Mouse (Mus musculus): ENCODE data around the gene Trim6. TPM values are rescaled to one million over a fixed set of nuclear protein-coding genes. Genes with fewer than 3 reads are reported as not detected.

The Trim6 gene
- 0.34 and 0.36 TPM in 2 replicates for polyA plus RNA-seq (2012; rRNA removed)

DNA sequence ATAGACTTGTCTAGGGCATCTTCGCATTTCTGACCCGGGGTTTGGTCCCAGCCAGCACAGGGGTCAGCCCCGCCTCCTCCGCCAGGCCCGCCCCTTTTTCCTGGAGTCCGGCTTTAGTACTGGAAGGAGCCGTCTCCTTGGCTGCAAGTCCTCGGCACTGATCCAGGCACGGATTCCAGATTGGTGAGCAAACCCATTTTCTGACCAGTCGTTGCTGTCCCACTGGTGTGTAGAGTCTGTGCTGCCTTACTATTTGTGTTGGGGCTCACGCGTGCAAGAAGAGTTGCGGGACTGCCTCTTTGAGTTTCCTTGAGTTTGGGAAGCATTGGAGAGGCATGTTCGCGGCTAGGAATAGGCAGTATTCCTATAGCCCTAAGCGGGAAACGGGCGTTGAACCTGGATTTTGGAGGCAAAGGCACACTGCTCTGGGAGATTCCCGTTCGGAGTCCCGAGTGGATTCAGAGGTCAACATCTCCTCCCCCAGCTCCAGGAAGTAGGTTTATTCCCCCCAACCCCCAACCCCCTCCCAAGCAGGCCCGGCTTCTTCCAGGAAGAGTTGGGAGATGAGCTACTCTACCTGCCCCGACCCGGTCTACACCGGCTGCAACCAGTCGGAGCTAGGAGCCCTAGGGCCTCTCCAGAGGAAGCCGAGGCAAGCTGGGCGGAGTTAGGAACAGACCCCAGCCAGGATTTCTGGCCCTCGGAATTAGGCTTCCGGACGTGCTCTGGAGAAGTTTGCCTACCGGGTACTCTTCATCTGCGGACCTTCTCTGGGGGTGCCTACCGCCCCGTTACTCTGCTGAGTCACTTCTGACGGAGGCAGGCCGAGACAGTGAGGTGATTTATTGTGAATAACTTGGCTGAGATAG is at the start of gene Trim6:
TSS of gene Trim6 (plus strand) at position 93 of the 869 bp plus-strand sequence.
- no peak for DNase-seq (ENCODE audit: low read depth in 1 of 2, low spot score in 2 of 2)
- Histone ChIP-seq H3K4me1 (ENCODE audit: control insufficient read depth, insufficient read depth, insufficient read length) (peaks cover 6% of the 10 kb centered on the region; the same call in 1 of the 2 replicates), H3K4me3 (ENCODE audit: extremely low read depth, insufficient read depth, insufficient read length) (peak within 1 kb of the TSS; percentile 25), H3K36me3 (ENCODE audit: control insufficient read depth, insufficient read depth, low read length) (no peaks in the 10 kb centered on the region), H3K27ac (ENCODE audit: insufficient read depth, low read length) (no peak within 1 kb of the TSS), H3K27me3 (ENCODE audit: control insufficient read depth, insufficient read depth, low read length) (peaks cover 1% of the 10 kb centered on the region; the same call in 1 of the 2 replicates)
- 8% methylated on average over 37 of the region's 37 CpGs for WGBS
- TF ChIP-seq POLR2A (IDR thresholded peaks at IDR 0.05; ENCODE audit: low read depth, low read length) (no peak), CTCF (IDR thresholded peaks at IDR 0.05; ENCODE audit: extremely low read depth, insufficient read depth, insufficient read length, insufficient replicate concordance) (no peak)

- H3K27ac ChIP-seq (ENCODE audit: insufficient read depth, low read length): no peak overlapping the region
- no peaks in the 10 kb centered on the region for H3K36me3 ChIP-seq (ENCODE audit: control insufficient read depth, insufficient read depth, low read length)
- no peaks in the 10 kb centered on the region for H3K27me3 ChIP-seq (ENCODE audit: control insufficient read depth, insufficient read depth, low read length)
- no peak overlapping the region for H3K4me3 ChIP-seq (ENCODE audit: extremely low read depth, insufficient read depth, insufficient read length)
- DNase-seq (ENCODE audit: low read depth in 1 of 2, low spot score in 2 of 2): peak in 1 of 2 experiments; percentile 23
- H3K4me1 ChIP-seq (ENCODE audit: control insufficient read depth, insufficient read depth, insufficient read length): peaks cover 5% of the 10 kb centered on the region; the same call in 1 of the 2 replicates
- 10% methylated on average over 6 of the region's 6 CpGs for WGBS
- TF ChIP-seq CTCF (IDR thresholded peaks at IDR 0.05; ENCODE audit: extremely low read depth, insufficient read depth, insufficient read length, insufficient replicate concordance) (no peak), POLR2A (IDR thresholded peaks at IDR 0.05; ENCODE audit: low read depth, low read length) (no peak)
Measured at GRCm38 (mm10) chr7:104169634-104170204, 48.9 kb upstream of the Trim6 start.

DNA sequence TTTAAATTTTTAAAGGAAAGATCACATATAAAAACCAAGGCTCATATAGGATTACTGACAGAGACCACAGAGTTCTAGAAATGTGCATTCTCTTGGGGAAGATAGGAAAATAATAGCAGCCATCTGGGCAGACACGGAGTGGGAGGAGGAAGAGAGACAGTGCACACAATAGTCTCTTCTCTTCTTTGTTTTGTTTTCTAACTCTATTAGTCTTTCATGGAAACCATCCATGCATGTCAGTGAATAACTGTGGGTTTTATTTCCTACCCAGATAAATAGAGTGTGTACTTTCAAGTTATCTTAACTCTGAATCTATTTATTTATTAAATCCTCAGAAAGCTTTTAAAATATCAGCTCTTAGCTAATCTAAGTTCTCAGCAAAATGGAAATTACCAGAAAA is 43.5 kb upstream of the Trim6 start:
- DNase-seq (ENCODE audit: low read depth in 1 of 2, low spot score in 2 of 2): no peak
- 44% methylated on average over 1 of the region's 1 CpGs for WGBS
- Histone ChIP-seq H3K36me3 (ENCODE audit: control insufficient read depth, insufficient read depth, low read length) (no peaks in the 10 kb centered on the region), H3K4me3 (ENCODE audit: extremely low read depth, insufficient read depth, insufficient read length) (no peak overlapping the region), H3K27me3 (ENCODE audit: control insufficient read depth, insufficient read depth, low read length) (no peaks in the 10 kb centered on the region), H3K4me1 (ENCODE audit: control insufficient read depth, insufficient read depth, insufficient read length) (no peaks in the 10 kb centered on the region), H3K27ac (ENCODE audit: insufficient read depth, low read length) (no peak overlapping the region)
- no peak for TF ChIP-seq POLR2A (IDR thresholded peaks at IDR 0.05; ENCODE audit: low read depth, low read length)
- no peak for TF ChIP-seq CTCF (IDR thresholded peaks at IDR 0.05; ENCODE audit: extremely low read depth, insufficient read depth, insufficient read length, insufficient replicate concordance)

DNA sequence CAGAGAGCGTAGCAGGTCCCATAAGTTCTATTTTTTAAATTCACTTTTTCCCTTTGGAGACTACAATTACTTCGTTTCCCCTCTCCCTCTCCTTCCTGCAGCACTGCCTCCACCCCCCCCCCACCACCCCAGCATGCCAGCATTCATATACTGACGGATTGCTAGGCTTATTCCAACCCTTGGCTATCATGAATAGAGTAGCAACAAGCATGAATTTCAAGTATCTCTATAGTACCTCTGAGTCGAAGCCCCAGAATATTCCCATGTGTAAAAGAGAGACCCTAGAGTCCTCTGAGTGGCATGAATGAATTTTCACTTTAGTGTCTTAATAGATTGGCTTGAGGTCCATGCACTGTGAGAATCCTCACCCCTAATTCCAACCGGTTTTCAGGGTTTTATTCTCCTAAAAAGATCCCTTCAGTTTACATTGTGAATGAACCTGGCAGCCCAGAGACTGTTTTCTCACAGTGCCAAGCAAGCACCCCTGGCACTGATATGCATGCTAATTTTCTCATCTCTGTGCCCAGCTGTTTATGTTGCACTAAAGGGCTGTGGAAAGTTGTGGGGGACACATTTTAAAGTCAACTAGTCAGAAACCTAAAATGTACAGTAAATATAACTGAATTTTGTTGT is 40.1 kb upstream of the Trim6 start:
- H3K36me3 ChIP-seq (ENCODE audit: control insufficient read depth, insufficient read depth, low read length): no peaks in the 10 kb centered on the region
- H3K4me3 ChIP-seq (ENCODE audit: extremely low read depth, insufficient read depth, insufficient read length): no peak overlapping the region
- WGBS: 77% methylated on average over 5 of the region's 5 CpGs
- H3K4me1 ChIP-seq (ENCODE audit: control insufficient read depth, insufficient read depth, insufficient read length): no peaks in the 10 kb centered on the region
- TF ChIP-seq CTCF (IDR thresholded peaks at IDR 0.05; ENCODE audit: extremely low read depth, insufficient read depth, insufficient read length, insufficient replicate concordance) (no peak), POLR2A (IDR thresholded peaks at IDR 0.05; ENCODE audit: low read depth, low read length) (no peak)
- no peak overlapping the region for H3K27ac ChIP-seq (ENCODE audit: insufficient read depth, low read length)
- no peak for DNase-seq (ENCODE audit: low read depth in 1 of 2, low spot score in 2 of 2)
- no peaks in the 10 kb centered on the region for H3K27me3 ChIP-seq (ENCODE audit: control insufficient read depth, insufficient read depth, low read length)

GRCm38 (mm10) chr7:104179074-104179473 is 39.5 kb upstream of the Trim6 start:
- no peak overlapping the region for H3K27ac ChIP-seq (ENCODE audit: insufficient read depth, low read length)
- no peaks in the 10 kb centered on the region for H3K36me3 ChIP-seq (ENCODE audit: control insufficient read depth, insufficient read depth, low read length)
- H3K27me3 ChIP-seq (ENCODE audit: control insufficient read depth, insufficient read depth, low read length): no peaks in the 10 kb centered on the region
- DNase-seq (ENCODE audit: low read depth in 1 of 2, low spot score in 2 of 2): no peak
- no peaks in the 10 kb centered on the region for H3K4me1 ChIP-seq (ENCODE audit: control insufficient read depth, insufficient read depth, insufficient read length)
- 96% methylated on average over 1 of the region's 1 CpGs for WGBS
- TF ChIP-seq POLR2A (IDR thresholded peaks at IDR 0.05; ENCODE audit: low read depth, low read length) (no peak), CTCF (IDR thresholded peaks at IDR 0.05; ENCODE audit: extremely low read depth, insufficient read depth, insufficient read length, insufficient replicate concordance) (no peak)
- H3K4me3 ChIP-seq (ENCODE audit: extremely low read depth, insufficient read depth, insufficient read length): no peak overlapping the region

GRCm38 (mm10) chr7:104183292-104183691 is 35.3 kb upstream of the Trim6 start, which contains the start of gene Olfr648:
Gene Olfr648 (minus strand): TSS chr7:104183392.
- no peak for DNase-seq (ENCODE audit: low read depth in 1 of 2, low spot score in 2 of 2)
- H3K4me3 ChIP-seq (ENCODE audit: extremely low read depth, insufficient read depth, insufficient read length): no peak within 1 kb of the TSS
- H3K4me1 ChIP-seq (ENCODE audit: control insufficient read depth, insufficient read depth, insufficient read length): no peaks in the 10 kb centered on the region
- no peaks in the 10 kb centered on the region for H3K27me3 ChIP-seq (ENCODE audit: control insufficient read depth, insufficient read depth, low read length)
- H3K27ac ChIP-seq (ENCODE audit: insufficient read depth, low read length): no peak within 1 kb of the TSS
- TF ChIP-seq POLR2A (IDR thresholded peaks at IDR 0.05; ENCODE audit: low read depth, low read length): no peak
- no peak for TF ChIP-seq CTCF (IDR thresholded peaks at IDR 0.05; ENCODE audit: extremely low read depth, insufficient read depth, insufficient read length, insufficient replicate concordance)
- no peaks in the 10 kb centered on the region for H3K36me3 ChIP-seq (ENCODE audit: control insufficient read depth, insufficient read depth, low read length)
- WGBS: 90% methylated on average over 2 of the region's 2 CpGs
